Mouse (Mus musculus) left cerebral cortex, adult 18-20 months (tissue): ENCODE results near the gene Scgn. TPM values are rescaled to one million over a fixed set of nuclear protein-coding genes. Genes with fewer than 3 reads are reported as not detected.

Experiments
- DNase-seq, 2 experiments: peaks; one replicate each; pipeline ENCODE4 v3.0.0; 2021 to 2022; ENCODE audit warnings: low spot score in 2 of 2, mixed read lengths in 1 of 2
- microRNA-seq, 2 experiments: library from miRNA; unstranded; fragments of <30 nt; microRNA quantifications; one replicate each; pipeline ENCODE4 v1.2.0; 2021
- total RNA-seq, 2 experiments: library from RNA; stranded (reverse); gene quantifications; 2 replicates each; pipeline ENCODE4 v1.2.3; 2021

Scgn gene
- total RNA-seq, 2 experiments from 2014 or later, result not detected

- no peak for DNase-seq
Observed at GRCm38 (mm10) chr13:23940291-23940690, 50.7 kb downstream of the Scgn start.

GRCm38 (mm10) chr13:23938699-23939098 is 52.3 kb downstream of the Scgn start:
- DNase-seq, result peak in 1 of 2 experiments; percentile 12

- DNase-seq, result no peak
Observed at GRCm38 (mm10) chr13:23934211-23934520, 56.8 kb downstream of the Scgn start, which contains the start of gene Hist1h2aa. TSS of gene Hist1h2aa (plus strand) at chr13:23934462.

- DNase-seq, result no peak
Observed at GRCm38 (mm10) chr13:23933421-23934210, 57.4 kb downstream of the Scgn start, which contains the start of gene Hist1h2ba. TSS of gene Hist1h2ba (minus strand) at chr13:23934156.

- no peak for DNase-seq
Observed at GRCm38 (mm10) chr13:23930904-23931303, 60.1 kb downstream of the Scgn start.

- DNase-seq, result no peak
Observed at GRCm38 (mm10) chr13:23930461-23930860, 60.6 kb downstream of the Scgn start.

GRCm38 (mm10) chr13:23928637-23929036 is 62.4 kb downstream of the Scgn start:
- no peak for DNase-seq

GRCm38 (mm10) chr13:23925792-23926191 is 65.2 kb downstream of the Scgn start:
- no peak for DNase-seq

- DNase-seq, result no peak
Observed at GRCm38 (mm10) chr13:23917674-23918073, 73.3 kb downstream of the Scgn start.

- DNase-seq, result no peak
Observed at GRCm38 (mm10) chr13:23916132-23916531, 74.9 kb downstream of the Scgn start.

- no peak for DNase-seq
Observed at GRCm38 (mm10) chr13:23914376-23915167, 76.4 kb downstream of the Scgn start, which contains the start of gene Slc17a4. TSS of gene Slc17a4 (minus strand) at chr13:23915009.

GRCm38 (mm10) chr13:23913791-23914306 is 77.2 kb downstream of the Scgn start:
- no peak for DNase-seq

- DNase-seq, result no peak
Observed at GRCm38 (mm10) chr13:23911335-23911734, 79.7 kb downstream of the Scgn start.

- DNase-seq, result no peak
Observed at GRCm38 (mm10) chr13:23910121-23910520, 80.9 kb downstream of the Scgn start.

- DNase-seq, result no peak
Observed at GRCm38 (mm10) chr13:23906906-23907305, 84.1 kb downstream of the Scgn start.

Small RNAs within 50 kb of the gene (microRNA-seq; reads per million reads assigned to microRNA genes)
- 0 reads per million in 2 experiments for gene Gm44344

Other genes with a start within 250 kb of the Scgn start
- gene Hist1h3c, start 245.6 kb downstream of the Scgn start, total RNA-seq, result not detected
- gene Hist1h2bb, start 244.5 kb downstream of the Scgn start, total RNA-seq, result 10 to 100 TPM; 17.8 to 19.6 TPM
- 10 to 100 TPM; 17.2 to 22.5 TPM for gene Hist1h2ab, start 240.1 kb downstream of the Scgn start, total RNA-seq
- gene Hist1h3b, start 238.9 kb downstream of the Scgn start, total RNA-seq, result 1 to 10 TPM; 4.3 to 9.9 TPM
- 10 to 100 TPM; 92.6 to 94.4 TPM for gene Hist1h4b, start 234.2 kb downstream of the Scgn start, total RNA-seq
- 10 to 100 TPM; 64.4 to 74.0 TPM for gene Hist1h4a, start 230.0 kb downstream of the Scgn start, total RNA-seq
- gene Hist1h3a, start 228.8 kb downstream of the Scgn start, total RNA-seq, result 10 to 100 TPM; 42.3 to 45.0 TPM
- 10 to 100 TPM; 24.9 to 25.2 TPM for gene Hist1h1a, start 227.5 kb downstream of the Scgn start, total RNA-seq
- gene Trim38, start 221.3 kb downstream of the Scgn start, total RNA-seq, result not detected
- not detected for gene Slc17a2, start 184.2 kb downstream of the Scgn start, total RNA-seq
- gene Slc17a3, start 151.8 kb downstream of the Scgn start, total RNA-seq, result not detected
- gene Slc17a1, start 123.5 kb downstream of the Scgn start, total RNA-seq, result not detected
- gene Slc17a4, start 76.2 kb downstream of the Scgn start, total RNA-seq, result not detected
- not detected for gene Hist1h2ba, start 57.1 kb downstream of the Scgn start, total RNA-seq
- gene Hist1h2aa, start 56.8 kb downstream of the Scgn start, total RNA-seq, result not detected